Mouse (Mus musculus) splenic B cell, adult 2 months (primary cell): Measurements from ENCODE around the gene Vps41.

Experiments used
- DNase-seq: peaks from one replicate; pipeline ENCODE4 v3.0.0-alpha.2; 2011; ENCODE audit warnings: low read depth, low spot score
- H3K27me3 ChIP-seq: 2 replicates; pipeline ENCODE4 v1.6.1; 2012; ENCODE audit warnings: mild to moderate bottlenecking, low read length, moderate library complexity, mixed read lengths; ENCODE audit not compliant: control insufficient read depth, poor library complexity, insufficient read depth, severe bottlenecking
- H3K36me3 ChIP-seq: 2 replicates; pipeline ENCODE4 v1.6.1; 2012; ENCODE audit warnings: mild to moderate bottlenecking, low read length, moderate library complexity, mixed read lengths; ENCODE audit not compliant: control insufficient read depth, poor library complexity, insufficient read depth, severe bottlenecking

The Vps41 gene

GRCm38 (mm10) chr13:18781250-18781649, 64.2 kb downstream of the Vps41 start:
- H3K36me3 ChIP-seq, result no peaks in the 10 kb centered on the region
- H3K27me3 ChIP-seq, result no peaks in the 10 kb centered on the region
- peak; percentile 86 for DNase-seq

- peak; percentile 18 for DNase-seq
- no peaks in the 10 kb centered on the region for H3K36me3 ChIP-seq
- H3K27me3 ChIP-seq, result no peaks in the 10 kb centered on the region
These were observed 68.6 kb downstream of the Vps41 start for GRCm38 (mm10) chr13:18785702-18786101.

GRCm38 (mm10) chr13:18788040-18788439, 71.0 kb downstream of the Vps41 start:
- H3K36me3 ChIP-seq, result peaks cover 3% of the 10 kb centered on the region; the same call in 1 of the 2 replicates
- H3K27me3 ChIP-seq, result no peaks in the 10 kb centered on the region
- DNase-seq, result no peak

- H3K36me3 ChIP-seq, result peaks cover 3% of the 10 kb centered on the region; the same call in 1 of the 2 replicates
- H3K27me3 ChIP-seq, result no peaks in the 10 kb centered on the region
- no peak for DNase-seq
These were observed 71.6 kb downstream of the Vps41 start for GRCm38 (mm10) chr13:18788689-18789088.

DNA sequence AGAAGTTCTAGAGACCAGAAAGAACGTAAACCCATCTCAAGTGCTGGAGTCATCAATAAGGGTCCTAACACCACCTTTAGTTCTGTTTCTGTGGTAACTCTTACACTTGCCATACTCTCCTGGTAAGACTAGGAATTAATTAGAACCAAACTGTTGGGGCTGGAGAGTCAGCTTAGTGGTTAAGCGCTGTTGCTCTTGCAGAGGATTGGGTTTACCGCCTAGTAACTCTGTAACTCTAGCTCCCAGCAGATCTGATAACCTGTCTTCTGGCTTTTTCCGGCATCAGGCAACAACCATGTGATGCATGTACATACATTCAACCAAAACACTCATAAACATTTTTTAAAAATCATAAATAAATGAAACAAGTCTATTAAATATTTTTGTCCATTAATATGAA, 72.6 kb downstream of the Vps41 start:
- Histone ChIP-seq H3K27me3 (no peaks in the 10 kb centered on the region), H3K36me3 (peaks cover 4% of the 10 kb centered on the region)
- no peak for DNase-seq

- no peaks in the 10 kb centered on the region for H3K27me3 ChIP-seq
- H3K36me3 ChIP-seq, result peaks cover 4% of the 10 kb centered on the region
These were observed 73.0 kb downstream of the Vps41 start for GRCm38 (mm10) chr13:18790086-18790485.

GRCm38 (mm10) chr13:18791314-18791713, 74.2 kb downstream of the Vps41 start:
- Histone ChIP-seq H3K27me3 (no peaks in the 10 kb centered on the region), H3K36me3 (peaks cover 4% of the 10 kb centered on the region)
- DNase-seq, result no peak

More at GRCm38 (mm10) chr13:18790086-18790485, 73.0 kb downstream of the Vps41 start:
- DNase-seq, result no peak

DNA sequence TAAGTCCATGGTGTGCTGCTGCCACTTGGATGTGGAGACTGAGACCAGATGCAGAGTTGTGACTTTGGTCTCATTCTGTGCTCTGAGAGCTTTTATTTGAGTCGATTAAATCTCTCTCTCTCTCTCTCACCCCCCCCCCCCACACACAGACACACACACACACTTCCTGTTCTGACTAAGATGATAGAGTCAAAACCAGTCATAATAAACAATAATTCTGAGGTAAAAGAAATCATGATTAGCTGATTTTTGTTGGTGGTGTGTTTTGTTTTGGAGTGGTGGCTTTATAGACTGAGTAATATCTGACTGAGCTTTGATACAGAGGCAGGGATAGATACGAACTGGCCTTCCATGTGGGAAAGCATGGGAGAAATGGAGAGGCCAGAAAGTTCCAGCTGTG, 74.6 kb downstream of the Vps41 start:
- Histone ChIP-seq H3K27me3 (no peaks in the 10 kb centered on the region), H3K36me3 (peaks cover 4% of the 10 kb centered on the region)
- DNase-seq, result no peak

DNA sequence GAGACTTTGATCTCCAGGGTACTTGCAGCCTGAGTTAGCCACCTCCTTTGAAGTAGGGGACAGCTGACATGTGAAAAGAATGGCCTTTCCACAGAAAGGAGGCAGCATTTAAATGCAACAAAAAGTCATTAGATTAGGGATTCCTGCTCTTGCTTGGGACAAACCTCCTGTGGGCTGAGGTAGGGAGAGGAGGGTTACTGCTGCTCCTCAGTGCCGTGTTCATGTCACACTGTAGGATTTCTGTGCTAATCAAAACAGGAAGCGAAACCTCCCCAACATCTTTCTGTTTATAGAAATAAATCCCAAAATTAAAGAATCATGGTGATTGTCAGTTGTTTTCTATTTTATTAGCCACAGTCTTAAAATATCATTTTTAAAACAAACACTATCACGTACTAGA, 77.4 kb downstream of the Vps41 start:
- H3K27me3 ChIP-seq, result no peaks in the 10 kb centered on the region
- DNase-seq, result no peak
- peaks cover 4% of the 10 kb centered on the region for H3K36me3 ChIP-seq

DNA sequence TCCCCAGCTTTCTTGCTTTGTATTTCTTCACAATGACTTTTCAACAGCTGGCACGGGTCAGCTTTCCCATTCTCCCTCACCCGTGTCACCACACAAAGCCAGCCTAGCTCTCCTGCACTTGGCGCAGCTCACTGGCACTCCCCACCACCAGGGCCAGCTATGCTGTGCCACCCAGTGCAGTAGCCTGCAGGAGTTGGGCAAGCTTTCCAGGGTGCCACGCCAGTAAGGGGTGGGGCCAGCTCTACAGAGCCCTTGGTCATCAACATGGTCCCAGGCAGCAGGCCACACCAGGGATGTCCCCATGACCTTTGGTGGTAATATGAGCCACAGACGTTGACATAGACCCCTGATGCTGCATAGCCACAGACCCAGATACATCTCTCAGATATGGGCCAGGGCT, 80.5 kb downstream of the Vps41 start:
- Histone ChIP-seq H3K36me3 (peaks cover 1% of the 10 kb centered on the region), H3K27me3 (no peaks in the 10 kb centered on the region)
- DNase-seq, result no peak

DNA sequence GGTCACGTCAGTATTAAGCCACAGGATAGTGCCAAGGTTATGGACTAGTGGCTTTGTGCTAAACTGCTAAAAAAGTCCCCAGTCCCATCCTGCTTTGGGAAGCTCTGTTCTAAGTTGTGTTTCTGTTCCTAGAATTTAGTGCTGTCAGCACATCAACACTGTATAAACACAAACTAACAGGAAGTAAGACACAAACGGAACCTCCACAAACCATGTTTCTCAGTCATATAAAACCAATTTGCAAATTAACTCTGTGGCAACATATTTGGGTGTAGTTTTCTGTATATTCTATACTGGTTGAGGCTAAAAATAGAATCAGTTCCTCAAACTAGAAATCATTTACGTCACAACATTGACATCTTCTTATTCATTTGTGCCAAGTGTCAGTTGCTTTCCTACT, 83.3 kb downstream of the Vps41 start:
- Histone ChIP-seq H3K36me3 (no peaks in the 10 kb centered on the region; the same call in 1 of the 2 replicates), H3K27me3 (no peaks in the 10 kb centered on the region)
- peak; percentile 14 for DNase-seq

DNA sequence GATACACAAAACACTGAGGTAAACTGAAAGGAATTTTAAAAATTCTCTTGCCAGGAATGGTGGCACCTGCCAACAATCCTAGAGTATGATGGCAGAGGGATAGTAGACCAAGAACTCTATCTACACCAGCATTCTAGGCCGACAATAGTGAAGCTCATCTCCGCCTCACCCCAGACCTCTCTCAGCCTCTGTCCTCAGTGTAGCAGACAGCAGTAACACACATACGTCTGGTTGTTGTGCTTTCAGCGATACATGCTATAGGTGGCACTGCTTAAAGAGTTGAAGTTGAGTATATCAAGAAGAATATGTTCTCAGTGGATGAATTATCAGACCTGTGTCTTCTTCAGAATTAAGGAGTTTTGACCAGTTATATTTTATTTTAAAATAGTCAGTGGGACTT, 92.4 kb downstream of the Vps41 start:
- no peaks in the 10 kb centered on the region for H3K27me3 ChIP-seq
- peaks cover 3% of the 10 kb centered on the region for H3K36me3 ChIP-seq
- no peak for DNase-seq

DNA sequence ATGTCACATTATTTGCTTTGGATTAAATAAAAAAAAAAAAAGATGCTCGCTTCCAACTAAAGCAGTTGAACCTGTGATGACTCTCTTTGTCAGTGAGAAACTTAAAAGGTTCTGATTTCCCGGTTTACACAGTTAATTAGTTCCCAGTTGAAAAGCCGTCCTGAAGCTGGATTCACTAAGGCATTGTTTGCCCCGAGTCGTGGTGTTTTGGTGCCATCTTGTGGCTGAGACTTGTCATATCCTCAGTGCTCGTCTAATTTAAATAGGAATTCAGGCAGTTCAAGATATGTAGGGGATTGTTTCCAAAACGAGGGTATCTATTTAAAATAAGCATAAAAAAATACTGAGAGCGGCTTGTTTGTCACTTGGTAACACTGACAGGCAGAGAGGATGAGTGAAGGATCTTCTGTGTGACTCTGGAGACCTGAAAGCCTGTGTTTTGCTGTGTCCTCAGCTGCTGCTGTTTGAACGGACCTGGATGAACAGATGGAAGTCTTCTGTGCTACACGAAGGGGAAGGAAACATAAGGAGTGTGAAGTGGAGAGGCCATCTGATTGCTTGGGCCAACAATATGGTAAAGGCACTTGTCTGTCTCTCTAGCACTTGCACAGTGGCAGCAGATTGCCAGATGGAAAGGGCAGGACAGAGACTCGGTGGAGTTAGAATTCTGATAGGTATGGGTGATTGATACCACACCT, 93.0 kb downstream of the Vps41 start:
- peaks cover 7% of the 10 kb centered on the region for H3K36me3 ChIP-seq
- H3K27me3 ChIP-seq, result no peaks in the 10 kb centered on the region
- peak; percentile 80 for DNase-seq

- no peak for DNase-seq
- Histone ChIP-seq H3K27me3 (no peaks in the 10 kb centered on the region), H3K36me3 (no peaks in the 10 kb centered on the region; the same call in 1 of the 2 replicates)
These were observed 107.5 kb downstream of the Vps41 start for GRCm38 (mm10) chr13:18824420-18825123.

GRCm38 (mm10) chr13:18827029-18827428, 109.9 kb downstream of the Vps41 start:
- H3K27me3 ChIP-seq, result no peaks in the 10 kb centered on the region
- no peak for DNase-seq
- H3K36me3 ChIP-seq, result no peaks in the 10 kb centered on the region; the same call in 1 of the 2 replicates
